Mouse (Mus musculus) neural tube, embryonic 14.5 days (tissue): ENCODE measurements around the gene Clic6. TPM values are rescaled to one million over a fixed set of nuclear protein-coding genes. Genes with fewer than 3 reads are reported as not detected.
A peak's percentile ranks its signal among the peaks of the same experiment; 100 is the strongest.

Experiments
- ATAC-seq: fragments of 200-750 bp; cut with Nextera tagmentation; 2 replicates; pipeline ENCODE4 v1.8.0; 2017; ENCODE audit warnings: low read depth, mild to moderate bottlenecking, moderate TSS enrichment, moderate library complexity
- H3K27ac ChIP-seq: fragments of 300-500 bp; sonication (generic); 2 replicates; pipeline ENCODE4 v1.5.1; 2014; ENCODE audit warnings: low read depth, mild to moderate bottlenecking, control low read depth, low read length, moderate library complexity, mixed read lengths
- H3K27me3 ChIP-seq: fragments of 300-500 bp; sonication (generic); 2 replicates; pipeline ENCODE4 v1.6.1; 2014; ENCODE audit warnings: low read length; ENCODE audit not compliant: control insufficient read depth, insufficient read depth
- H3K36me3 ChIP-seq: fragments of 300-500 bp; sonication (generic); 2 replicates; pipeline ENCODE4 v1.6.1; 2014; ENCODE audit warnings: low read length, mixed read lengths; ENCODE audit not compliant: control insufficient read depth, insufficient read depth
- H3K4me1 ChIP-seq: fragments of 300-500 bp; sonication (generic); 2 replicates; pipeline ENCODE4 v1.6.1; 2014; ENCODE audit warnings: low read length; ENCODE audit not compliant: control insufficient read depth, insufficient read depth
- H3K4me2 ChIP-seq: fragments of 300-500 bp; sonication (generic); 2 replicates; pipeline ENCODE4 v1.6.1; 2014; ENCODE audit warnings: mild to moderate bottlenecking, low read depth, low read length, control low read depth
- H3K4me3 ChIP-seq: fragments of 300-500 bp; sonication (generic); 2 replicates; pipeline ENCODE4 v1.5.1; 2014; ENCODE audit warnings: low read depth, low read length, control low read depth, mixed read lengths
- H3K9ac ChIP-seq: fragments of 300-500 bp; sonication (generic); replicated peaks from 2 replicates; pipeline ENCODE4 v1.6.1; 2014; ENCODE audit warnings: low read depth, mild to moderate bottlenecking, control low read depth, low read length, mixed read lengths
- H3K9me3 ChIP-seq: fragments of 300-500 bp; sonication (generic); 2 replicates; pipeline ENCODE4 v1.6.1; 2016; ENCODE audit warnings: low read length; ENCODE audit not compliant: control insufficient read depth
- WGBS: fragments of 180-500 bp; shearing (Covaris S2); extraction: QIAGEN DNeasy Blood & Tissue Kit; methylation state at CpG from one replicate; pipeline ENCODE4 v1.1.7; 2014; 5-methylcytosine and 5-hydroxymethylcytosine counted together
- polyA plus RNA-seq: library from polyadenylated mRNA; unstranded; fragments of >200 nt; fragmentation: Nextera tagmentation; extraction: Ambion mirVana; gene quantifications from 2 replicates; pipeline ENCODE4 v1.2.1, GENCODE M21; 2014

Gene Clic6
- polyA plus RNA-seq, 1 experiment from 2014 or later: 0.24 TPM

DNA sequence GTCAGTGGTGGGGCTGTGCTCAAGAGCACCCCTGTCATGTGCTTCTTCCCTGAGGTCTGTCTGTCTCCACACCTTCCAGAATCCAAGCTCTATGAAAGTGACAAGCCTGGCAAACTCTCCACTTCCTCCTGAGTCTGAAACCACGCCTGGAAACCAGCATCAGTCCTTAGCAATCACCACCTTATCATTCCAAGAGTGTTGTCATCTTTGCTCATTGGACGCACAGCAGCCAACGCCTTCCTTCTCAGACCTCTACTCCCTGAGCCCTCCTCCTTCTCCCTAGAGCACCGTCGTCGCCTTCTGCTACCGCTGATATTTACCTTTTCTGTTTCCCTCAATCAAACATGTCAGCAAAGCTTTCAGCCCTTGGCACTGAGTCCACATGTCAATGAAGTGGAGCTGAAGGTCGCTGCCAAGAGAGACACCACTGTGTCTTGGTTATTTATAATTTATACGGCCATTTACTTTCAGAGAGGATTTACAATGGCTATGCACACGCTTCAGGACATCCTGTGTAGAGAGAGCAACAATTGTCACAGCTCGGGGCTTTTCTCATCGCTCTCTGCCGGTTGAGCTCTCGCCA lies 21.1 kb upstream of the Clic6 start:
- Histone ChIP-seq H3K9me3 (no peaks in the 10 kb centered on the region), H3K9ac (peak overlapping the region; percentile 85; the same call in 1 of the 2 replicates), H3K4me1 (peaks cover 16% of the 10 kb centered on the region; the same call in 1 of the 2 replicates), H3K4me3 (peak overlapping the region; percentile 78), H3K4me2 (peak overlapping the region; percentile 80), H3K36me3 (no peaks in the 10 kb centered on the region), H3K27me3 (no peaks in the 10 kb centered on the region), H3K27ac (no peak overlapping the region)
- WGBS: 30% methylated on average over 14 of the region's 14 CpGs
- ATAC-seq: no peak

DNA sequence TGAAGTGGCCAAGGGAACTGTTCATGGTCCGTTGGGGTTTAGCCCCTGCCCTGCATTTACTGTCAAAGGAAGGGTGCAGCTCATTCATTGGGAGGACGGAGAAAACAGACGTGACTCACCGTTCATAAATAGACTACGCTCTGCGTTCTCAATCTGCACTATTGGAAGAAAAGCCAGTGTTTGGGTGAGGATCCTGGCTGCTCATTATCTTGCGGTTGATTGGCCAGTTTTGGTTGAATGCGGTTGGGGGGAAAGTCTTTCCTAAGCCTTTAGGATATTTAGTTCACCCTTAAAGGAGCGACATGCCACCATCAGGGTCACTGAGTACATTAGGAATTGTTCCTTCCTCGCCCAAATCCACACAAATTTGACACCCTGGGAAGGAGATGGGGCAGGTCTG lies 20.3 kb upstream of the Clic6 start:
- Histone ChIP-seq H3K9me3 (no peaks in the 10 kb centered on the region), H3K36me3 (no peaks in the 10 kb centered on the region), H3K27ac (peak overlapping the region; percentile 16; the same call in 1 of the 2 replicates), H3K4me3 (peak overlapping the region; percentile 78), H3K4me2 (peak overlapping the region; percentile 80), H3K9ac (peak overlapping the region; percentile 85), H3K27me3 (no peaks in the 10 kb centered on the region), H3K4me1 (peaks cover 16% of the 10 kb centered on the region; the same call in 1 of the 2 replicates)
- 5% methylated on average over 10 of the region's 10 CpGs for WGBS
- no peak for ATAC-seq

DNA sequence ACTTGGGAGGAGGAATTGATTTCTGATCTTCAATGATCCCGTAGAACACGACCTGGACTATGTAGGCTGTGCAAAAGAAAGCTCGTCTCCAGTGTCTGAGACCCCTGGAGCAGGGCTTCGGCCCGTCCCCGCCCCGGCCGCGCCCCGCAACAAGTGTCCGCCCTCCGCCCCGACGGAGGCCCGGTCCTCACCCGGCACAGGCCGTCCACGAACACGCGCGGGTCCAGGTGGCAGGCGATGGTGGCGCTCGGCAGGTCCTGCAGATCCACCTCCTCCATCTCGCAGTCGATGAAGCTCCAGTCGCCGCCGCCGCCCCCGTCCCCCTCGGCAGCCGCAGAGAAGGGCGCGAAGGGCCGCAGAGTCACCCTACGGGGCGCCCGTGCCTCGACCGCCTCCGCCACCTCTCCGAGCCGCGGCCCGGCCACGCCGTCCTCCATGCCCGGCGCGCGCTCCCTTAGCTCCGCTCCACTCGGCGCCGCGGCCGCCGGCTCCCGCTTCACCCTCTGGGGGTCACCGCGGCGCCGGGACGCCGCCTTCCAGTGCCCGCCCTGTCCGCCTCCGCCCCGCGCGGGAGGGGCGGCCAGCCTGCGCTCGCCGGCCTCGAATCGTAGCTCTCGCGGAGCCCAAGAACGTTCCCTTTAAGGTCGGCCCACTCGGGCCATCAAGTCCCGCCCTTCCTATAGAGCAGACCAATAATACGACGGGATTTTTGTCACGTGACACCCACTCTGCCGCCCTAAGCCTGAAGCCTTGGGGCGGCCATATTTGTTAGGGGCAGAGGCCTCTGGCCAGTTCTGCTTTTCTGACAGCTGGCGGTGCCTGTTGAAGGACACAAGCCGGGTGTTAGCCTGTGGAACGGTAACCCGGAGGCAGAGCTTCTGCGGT lies 19.7 kb upstream of the Clic6 start:
- no peaks in the 10 kb centered on the region for H3K27me3 ChIP-seq
- WGBS: under 1% methylated on average over 72 of the region's 94 CpGs

DNA sequence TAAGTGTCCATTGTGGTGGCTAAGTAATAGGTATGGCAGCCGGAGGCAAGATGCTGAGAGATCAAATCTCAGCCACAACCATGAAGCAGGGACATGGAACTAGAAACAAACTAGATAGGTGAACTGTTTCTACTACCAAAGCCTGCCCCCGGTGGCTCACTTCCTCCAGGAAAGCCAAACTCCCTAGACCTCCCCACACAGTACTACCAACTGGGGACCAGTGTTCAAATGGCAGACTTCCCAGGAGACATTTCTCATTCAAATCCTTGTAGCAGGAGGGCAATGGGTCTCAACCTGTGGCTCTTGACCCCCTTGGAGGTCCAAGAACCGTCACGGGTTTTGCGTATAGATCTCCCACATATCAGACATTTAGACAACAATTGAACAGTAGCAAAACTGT lies 18.5 kb upstream of the Clic6 start:
- H3K36me3 ChIP-seq: no peaks in the 10 kb centered on the region
- H3K9ac ChIP-seq: no peak overlapping the region
- H3K4me3 ChIP-seq: no peak overlapping the region
- ATAC-seq: no peak
- no peaks in the 10 kb centered on the region for H3K27me3 ChIP-seq
- H3K27ac ChIP-seq: no peak overlapping the region
- peaks cover 16% of the 10 kb centered on the region; the same call in 1 of the 2 replicates for H3K4me1 ChIP-seq
- no peak overlapping the region for H3K4me2 ChIP-seq
- WGBS: 84% methylated on average over 5 of the region's 5 CpGs
- H3K9me3 ChIP-seq: no peaks in the 10 kb centered on the region

More for the DNA sequence above, 19.7 kb upstream of the Clic6 start:
- H3K9ac ChIP-seq: peak overlapping the region; percentile 85
- H3K27ac ChIP-seq: peak overlapping the region; percentile 61
- no peaks in the 10 kb centered on the region for H3K36me3 ChIP-seq
- H3K4me3 ChIP-seq: peak overlapping the region; percentile 78
- peaks cover 16% of the 10 kb centered on the region; the same call in 1 of the 2 replicates for H3K4me1 ChIP-seq
- ATAC-seq: peak; percentile 99
- peak overlapping the region; percentile 80 for H3K4me2 ChIP-seq
- no peaks in the 10 kb centered on the region for H3K9me3 ChIP-seq

DNA sequence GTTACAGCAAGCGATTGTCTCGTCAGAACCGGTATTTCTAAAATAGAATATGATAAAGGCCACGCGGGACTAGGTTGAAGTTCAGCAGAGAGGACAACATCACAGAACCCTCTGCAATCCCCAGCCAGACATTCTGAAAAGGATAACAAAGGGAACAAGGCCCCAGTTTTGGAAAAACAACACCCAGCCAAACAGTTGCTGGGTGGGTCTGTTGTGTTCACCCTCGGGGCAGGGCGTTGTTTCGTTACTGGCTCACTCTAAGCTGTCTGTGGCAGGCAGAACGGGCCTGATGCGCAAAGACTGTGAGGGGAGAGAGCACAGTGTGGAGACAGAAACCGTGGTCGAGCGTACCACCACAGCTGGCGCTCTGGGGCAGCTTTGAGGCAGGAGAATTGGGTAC lies 17.1 kb upstream of the Clic6 start:
- no peak for ATAC-seq
- H3K27me3 ChIP-seq: no peaks in the 10 kb centered on the region
- peaks cover 16% of the 10 kb centered on the region; the same call in 1 of the 2 replicates for H3K4me1 ChIP-seq
- H3K9ac ChIP-seq: no peak overlapping the region
- no peak overlapping the region for H3K27ac ChIP-seq
- H3K9me3 ChIP-seq: no peaks in the 10 kb centered on the region
- H3K4me2 ChIP-seq: no peak overlapping the region
- H3K36me3 ChIP-seq: no peaks in the 10 kb centered on the region
- 78% methylated on average over 14 of the region's 14 CpGs for WGBS
- no peak overlapping the region for H3K4me3 ChIP-seq

DNA sequence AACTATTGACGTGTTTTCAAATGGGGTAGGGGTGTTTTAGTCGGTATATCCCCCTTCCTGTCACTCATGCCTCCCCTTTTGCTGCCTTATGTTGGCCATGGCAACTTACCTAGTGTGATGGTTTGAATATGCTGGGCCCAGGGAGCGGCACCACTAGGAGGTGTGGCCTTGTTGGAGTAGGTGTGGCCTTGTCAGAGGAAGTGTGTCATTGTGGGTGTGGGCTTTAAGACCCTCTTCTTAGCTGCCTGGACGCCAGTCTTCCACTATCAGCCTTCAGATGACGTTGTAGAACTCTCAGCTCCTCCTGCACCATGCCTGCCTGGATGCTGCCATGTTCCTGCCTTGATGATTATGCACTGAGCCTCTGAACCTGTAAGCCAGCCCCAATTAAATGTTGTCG lies 14.8 kb upstream of the Clic6 start, which contains the start of gene Rcan1:
Gene Rcan1, minus strand, starts transcription at position 162 of the 400 bp plus-strand sequence.
- H3K36me3 ChIP-seq: no peaks in the 10 kb centered on the region
- no peaks in the 10 kb centered on the region for H3K27me3 ChIP-seq
- H3K9ac ChIP-seq: no peak within 1 kb of the TSS
- H3K4me3 ChIP-seq: no peak within 1 kb of the TSS
- H3K27ac ChIP-seq: no peak within 1 kb of the TSS
- H3K9me3 ChIP-seq: no peaks in the 10 kb centered on the region
- H3K4me1 ChIP-seq: no peaks in the 10 kb centered on the region
- no peak for ATAC-seq
- H3K4me2 ChIP-seq: no peak within 1 kb of the TSS
- WGBS: 79% methylated on average over 6 of the region's 6 CpGs

DNA sequence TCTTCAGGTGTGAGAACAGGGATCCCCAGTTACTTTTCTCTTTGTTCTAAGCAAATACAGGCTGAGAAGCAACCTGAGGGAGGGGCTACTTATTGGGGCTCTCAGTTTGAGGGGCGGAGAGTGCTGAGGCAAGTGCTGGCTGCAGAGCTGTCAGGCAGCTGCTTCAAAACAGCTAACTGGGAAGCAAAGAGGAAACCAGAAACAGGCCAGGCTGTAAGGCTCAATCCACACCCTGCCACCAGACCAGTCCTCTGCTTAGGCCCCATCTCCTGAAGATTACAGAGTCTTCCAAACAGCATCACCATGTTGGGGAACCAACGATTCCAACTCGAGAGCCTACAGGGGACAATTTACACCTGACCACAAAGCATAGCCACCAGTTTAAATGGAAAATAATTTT lies 12.6 kb upstream of the Clic6 start:
- H3K4me3 ChIP-seq: no peak overlapping the region
- no peaks in the 10 kb centered on the region for H3K4me1 ChIP-seq
- ATAC-seq: no peak
- no peaks in the 10 kb centered on the region for H3K27me3 ChIP-seq
- H3K4me2 ChIP-seq: no peak overlapping the region
- H3K9ac ChIP-seq: no peak overlapping the region
- 78% methylated on average over 3 of the region's 3 CpGs for WGBS
- no peaks in the 10 kb centered on the region for H3K36me3 ChIP-seq
- no peak overlapping the region for H3K27ac ChIP-seq
- no peaks in the 10 kb centered on the region for H3K9me3 ChIP-seq

DNA sequence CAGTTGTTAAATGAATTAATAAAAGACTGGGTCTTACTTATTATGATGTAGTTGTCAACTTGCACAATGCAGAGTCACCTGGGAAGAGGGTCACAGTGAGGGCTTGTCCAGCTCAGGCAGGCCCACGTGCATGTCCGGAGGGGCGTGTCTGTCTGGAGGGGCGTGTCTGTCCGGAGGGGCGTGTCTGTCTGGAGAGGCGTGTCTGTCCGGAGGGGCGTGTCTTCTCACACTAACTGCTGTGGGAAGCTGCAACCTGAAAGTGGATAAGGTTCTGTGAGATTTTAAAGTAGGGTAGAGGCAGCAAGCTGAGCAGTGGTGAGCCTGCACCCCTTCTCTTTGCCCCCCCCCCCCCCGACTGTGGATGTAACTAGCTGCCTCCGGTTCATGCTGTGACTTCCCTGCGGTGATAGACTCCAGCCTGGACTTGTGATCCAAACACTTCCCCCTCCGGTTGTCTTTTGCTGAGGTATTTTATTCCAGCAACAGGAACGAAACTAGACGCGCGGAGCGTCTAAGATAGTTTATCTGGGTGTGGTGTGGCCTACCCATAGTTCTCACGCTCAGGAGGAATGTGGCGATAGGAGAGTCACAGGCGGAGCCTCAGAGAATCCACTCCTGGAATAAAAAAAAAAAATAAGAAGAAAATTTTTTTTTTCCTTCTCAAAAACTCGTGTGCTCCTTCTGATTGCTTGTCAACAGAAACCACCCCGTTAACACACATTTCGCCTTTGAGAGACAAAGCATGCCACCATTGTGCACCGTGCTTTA lies 10.3 kb upstream of the Clic6 start:
- Histone ChIP-seq H3K4me1 (no peaks in the 10 kb centered on the region), H3K36me3 (no peaks in the 10 kb centered on the region), H3K4me2 (no peak overlapping the region), H3K9ac (no peak overlapping the region), H3K9me3 (no peaks in the 10 kb centered on the region), H3K27me3 (no peaks in the 10 kb centered on the region), H3K27ac (no peak overlapping the region), H3K4me3 (no peak overlapping the region)
- ATAC-seq: no peak
- WGBS: 63% methylated on average over 25 of the region's 25 CpGs
